Mouse (Mus musculus) MEL (cell line): ENCODE results near the gene Rnase13. TPM values are rescaled to one million over a fixed set of nuclear protein-coding genes. Genes with fewer than 3 reads are reported as not detected.

ENCODE experiments used
- DNase-seq: peaks from one replicate; pipeline ENCODE4 v3.0.0; 2011; ENCODE audit warnings: low read depth, low spot score
- H3K27ac ChIP-seq: 2 replicates; pipeline ENCODE4 v1.5.1; 2012; ENCODE audit warnings: low read depth, mild to moderate bottlenecking, control low read depth, low read length, moderate library complexity; ENCODE audit not compliant: control insufficient read depth
- H3K27me3 ChIP-seq, 2 experiments: fragments of 150-350 bp in 1 of 2; sonication (generic) in 1 of 2; 2 replicates each; pipeline ENCODE4 v1.6.1; 2012; ENCODE audit warnings: low read length in 2 of 2, mild to moderate bottlenecking in 2 of 2, improper control_type of control experiment in 1 of 2, moderate library complexity in 1 of 2; ENCODE audit not compliant: insufficient read depth in 2 of 2, control insufficient read depth in 1 of 2
- H3K36me3 ChIP-seq, 2 experiments: 2 replicates each; pipeline ENCODE4 v1.6.1; 2012 to 2014; ENCODE audit warnings: low read length in 2 of 2, improper control_type of control experiment in 1 of 2, inconsistent platforms in 1 of 2, mild to moderate bottlenecking in 1 of 2; ENCODE audit not compliant: insufficient read depth in 2 of 2, control insufficient read depth in 1 of 2
- H3K4me1 ChIP-seq, 2 experiments: fragments of 150-350 bp in 1 of 2; sonication (generic) in 1 of 2; 2 replicates each; pipeline ENCODE4 v1.6.1; 2012; ENCODE audit warnings: low read length in 2 of 2, improper control_type of control experiment in 1 of 2, mild to moderate bottlenecking in 1 of 2; ENCODE audit not compliant: insufficient read depth in 2 of 2, control insufficient read depth in 1 of 2
- H3K4me3 ChIP-seq, 2 experiments: fragments of 150-350 bp in 1 of 2; sonication (generic) in 1 of 2; 2 replicates each; pipeline ENCODE4 v1.5.1; 2012; ENCODE audit warnings: low read depth in 2 of 2, low read length in 2 of 2, mild to moderate bottlenecking in 2 of 2, moderate library complexity in 2 of 2, control low read depth in 1 of 2, improper control_type of control experiment in 1 of 2; ENCODE audit not compliant: control insufficient read depth in 1 of 2, insufficient read depth in 1 of 2
- H3K79me2 ChIP-seq: 2 replicates; pipeline ENCODE4 v1.6.1; 2012; ENCODE audit warnings: mild to moderate bottlenecking, low read length, moderate library complexity; ENCODE audit not compliant: control insufficient read depth, poor library complexity, insufficient read depth
- H3K9ac ChIP-seq: 2 replicates; pipeline ENCODE4 v1.6.1; 2012; ENCODE audit warnings: low read depth, mild to moderate bottlenecking, control low read depth, low read length, moderate library complexity; ENCODE audit not compliant: control insufficient read depth, poor library complexity, severe bottlenecking
- H3K9me3 ChIP-seq: fragments of 150-350 bp; sonication (generic); replicated peaks from 2 replicates; pipeline ENCODE4 v1.6.1; 2012; ENCODE audit warnings: mild to moderate bottlenecking, low read length, improper control_type of control experiment, moderate library complexity; ENCODE audit not compliant: insufficient read depth
- CHD1 ChIP-seq: IDR thresholded peaks from 2 replicates; pipeline ENCODE4 v1.6.1; 2012; ENCODE audit warnings: low read depth, mild to moderate bottlenecking, inconsistent platforms, low read length, improper control_type of control experiment
- CHD2 ChIP-seq: IDR thresholded peaks from 2 replicates; pipeline ENCODE4 v1.6.1; 2011; ENCODE audit warnings: low read length, improper control_type of control experiment
- CTCF ChIP-seq, 3 experiments: IDR thresholded peaks in 2 of 3; conservative IDR thresholded peaks in 1 of 3; 2 replicates each; pipeline ENCODE4 v1.5.1; 2011 to 2012; ENCODE audit warnings: low read length in 3 of 3, low read depth in 2 of 3, mild to moderate bottlenecking in 2 of 3, improper control_type of control experiment in 1 of 3, inconsistent platforms in 1 of 3, mixed read lengths in 1 of 3, moderate library complexity in 1 of 3; ENCODE audit not compliant: control insufficient read depth in 1 of 3, insufficient read depth in 1 of 3, poor library complexity in 1 of 3, severe bottlenecking in 1 of 3
- E2F4 ChIP-seq: IDR thresholded peaks from 2 replicates; pipeline ENCODE4 v1.6.1; 2011; ENCODE audit warnings: low read depth, low read length, improper control_type of control experiment, borderline replicate concordance
- ELF1 ChIP-seq: IDR thresholded peaks from 2 replicates; pipeline ENCODE4 v1.6.1; 2014; ENCODE audit warnings: low read depth, mild to moderate bottlenecking, inconsistent platforms, low read length, improper control_type of control experiment, moderate library complexity
- EP300 ChIP-seq, 2 experiments: IDR thresholded peaks; 2 replicates each; pipeline ENCODE4 v1.6.1; 2011; ENCODE audit warnings: improper control_type of control experiment in 2 of 2, low read length in 2 of 2, low read depth in 1 of 2, mild to moderate bottlenecking in 1 of 2
- GABPA ChIP-seq: IDR thresholded peaks from 2 replicates; pipeline ENCODE4 v1.6.1; 2012; ENCODE audit warnings: low read depth, mild to moderate bottlenecking, inconsistent platforms, low read length, improper control_type of control experiment, moderate library complexity
- GATA1 ChIP-seq: IDR thresholded peaks from 2 replicates; pipeline ENCODE4 v1.6.1; 2011; ENCODE audit warnings: low read depth, low read length, improper control_type of control experiment
- JUND ChIP-seq: IDR thresholded peaks from 2 replicates; pipeline ENCODE4 v1.6.1; 2011; ENCODE audit warnings: low read depth, mild to moderate bottlenecking, improper control_type of control experiment, low read length
- KAT2A ChIP-seq: conservative IDR thresholded peaks from 2 replicates; pipeline ENCODE4 v1.6.1; 2012; ENCODE audit warnings: low read depth, low read length, improper control_type of control experiment, inconsistent platforms
- MAFK ChIP-seq: IDR thresholded peaks from 2 replicates; pipeline ENCODE4 v1.6.1; 2011; ENCODE audit warnings: low read depth, mild to moderate bottlenecking, low read length, improper control_type of control experiment, borderline replicate concordance
- MAX ChIP-seq: IDR thresholded peaks from 2 replicates; pipeline ENCODE4 v1.6.1; 2011; ENCODE audit warnings: low read length, improper control_type of control experiment
- MAZ ChIP-seq: IDR thresholded peaks from 2 replicates; pipeline ENCODE4 v1.6.1; 2012; ENCODE audit warnings: low read depth, mild to moderate bottlenecking, inconsistent platforms, low read length, improper control_type of control experiment
- MEF2A ChIP-seq: IDR thresholded peaks from 2 replicates; pipeline ENCODE4 v1.6.1; 2014; ENCODE audit warnings: low read depth, mild to moderate bottlenecking, inconsistent platforms, low read length, improper control_type of control experiment; ENCODE audit not compliant: poor library complexity, insufficient replicate concordance, severe bottlenecking; ENCODE audit errors: extremely low read depth
- MYB ChIP-seq: IDR thresholded peaks from 2 replicates; pipeline ENCODE4 v1.6.1; 2011; ENCODE audit warnings: mild to moderate bottlenecking, low read depth, low read length, improper control_type of control experiment
- POLR2AphosphoS2 ChIP-seq: IDR thresholded peaks from 2 replicates; pipeline ENCODE4 v1.6.1; 2011; ENCODE audit warnings: low read length, improper control_type of control experiment
- RAD21 ChIP-seq: IDR thresholded peaks from 2 replicates; pipeline ENCODE4 v1.6.1; 2011; ENCODE audit warnings: mild to moderate bottlenecking, low read depth, low read length, improper control_type of control experiment
- RCOR1 ChIP-seq: IDR thresholded peaks from 2 replicates; pipeline ENCODE4 v1.6.1; 2012; ENCODE audit warnings: low read depth, mild to moderate bottlenecking, inconsistent platforms, low read length, improper control_type of control experiment
- SMC3 ChIP-seq: IDR thresholded peaks from 2 replicates; pipeline ENCODE4 v1.6.1; 2011; ENCODE audit warnings: low read depth, low read length, improper control_type of control experiment
- TAL1 ChIP-seq: IDR thresholded peaks from 2 replicates; pipeline ENCODE4 v1.6.1; 2012; ENCODE audit warnings: mild to moderate bottlenecking, inconsistent platforms, low read length, moderate library complexity, mixed read lengths
- TBP ChIP-seq: IDR thresholded peaks from 2 replicates; pipeline ENCODE4 v1.8.0; 2011; ENCODE audit warnings: low read depth, low read length, improper control_type of control experiment
- TCF12 ChIP-seq: IDR thresholded peaks from 2 replicates; pipeline ENCODE4 v1.6.1; 2014; ENCODE audit warnings: low read depth, mild to moderate bottlenecking, inconsistent platforms, low read length, improper control_type of control experiment, moderate library complexity
- UBTF ChIP-seq: IDR thresholded peaks from 2 replicates; pipeline ENCODE4 v1.6.1; 2012; ENCODE audit warnings: low read depth, mild to moderate bottlenecking, inconsistent platforms, low read length, improper control_type of control experiment, moderate library complexity, borderline replicate concordance; ENCODE audit not compliant: insufficient read depth
- USF1 ChIP-seq: IDR thresholded peaks from 2 replicates; pipeline ENCODE4 v1.6.1; 2014; ENCODE audit warnings: low read depth, mild to moderate bottlenecking, inconsistent platforms, low read length, improper control_type of control experiment, moderate library complexity
- USF2 ChIP-seq, 2 experiments: IDR thresholded peaks; 2 replicates each; pipeline ENCODE4 v1.6.1; 2011 to 2012; ENCODE audit warnings: improper control_type of control experiment in 2 of 2, low read length in 2 of 2, borderline replicate concordance in 1 of 2, inconsistent platforms in 1 of 2, low read depth in 1 of 2, mild to moderate bottlenecking in 1 of 2; ENCODE audit not compliant: insufficient read depth in 1 of 2
- ZC3H11A ChIP-seq: IDR thresholded peaks from 2 replicates; pipeline ENCODE4 v1.6.1; 2012; ENCODE audit warnings: low read depth, mild to moderate bottlenecking, inconsistent platforms, low read length, improper control_type of control experiment
- ZMIZ1 ChIP-seq: IDR thresholded peaks from 2 replicates; pipeline ENCODE4 v1.6.1; 2012; ENCODE audit warnings: low read depth, mild to moderate bottlenecking, inconsistent platforms, low read length, improper control_type of control experiment, moderate library complexity
- polyA plus RNA-seq, 2 experiments: library from polyadenylated mRNA; stranded (reverse) in 1 of 2; unstranded in 1 of 2; fragments of >175 nt in 1 of 2; fragments of >200 nt in 1 of 2; gene quantifications; 2 replicates each; pipeline versions ENCODE4 v1.2.1 to v1.2.4; 2012; ENCODE audit warnings: low replicate concordance in 2 of 2, low read depth in 1 of 2; ENCODE audit not compliant: insufficient read length in 2 of 2, insufficient read depth in 1 of 2, missing spikeins in 1 of 2
- total RNA-seq: library from RNA; depleted of rRNA; stranded (reverse); fragments of 300-350 nt; gene quantifications from 2 replicates; pipeline ENCODE4 v1.2.3, GENCODE M21; 2012

Rnase13 gene
- total and polyA plus RNA-seq, 3 experiments: not detected

DNA sequence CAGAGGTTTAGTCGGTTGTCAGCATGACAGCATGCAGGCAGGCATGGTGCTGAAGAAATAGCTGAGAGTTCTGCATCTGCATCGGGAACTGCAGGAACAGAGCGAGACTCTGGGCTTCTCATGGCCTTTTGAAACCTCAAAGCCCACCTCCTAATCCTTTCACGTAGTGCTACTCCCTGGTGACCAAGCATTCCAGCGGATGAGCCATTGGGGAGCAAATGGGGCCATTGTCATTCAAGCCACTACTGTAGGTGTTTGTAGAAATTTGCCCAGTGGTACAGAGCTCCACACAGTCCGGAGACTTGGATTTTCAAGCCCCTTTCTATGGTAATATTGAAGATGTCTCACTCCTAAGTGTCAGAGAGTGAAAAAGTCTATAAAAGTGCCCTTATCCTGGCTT lies 36.5 kb downstream of the Rnase13 start:
- H3K27ac ChIP-seq: no peak overlapping the region
- no peaks in the 10 kb centered on the region for H3K9me3 ChIP-seq
- no peak overlapping the region for H3K9ac ChIP-seq
- H3K4me1 ChIP-seq: peaks cover 0 to 4% of the 10 kb centered on the region in 2 experiments; a peak in 2 of 4 replicates
- peaks cover 3% of the 10 kb centered on the region for H3K79me2 ChIP-seq
- peaks cover 0 to 9% of the 10 kb centered on the region in 2 experiments; a peak in 2 of 4 replicates for H3K36me3 ChIP-seq
- H3K4me3 ChIP-seq: no peak overlapping the region
- H3K27me3 ChIP-seq: no peaks in the 10 kb centered on the region
- no peak for DNase-seq
- TF ChIP-seq MAZ (no peak), TAL1 (no peak), MYB (no peak), SMC3 (no peak), RCOR1 (no peak), ZC3H11A (no peak), ELF1 (no peak), GABPA (no peak), KAT2A (no peak), UBTF (no peak), USF1 (no peak)

DNA sequence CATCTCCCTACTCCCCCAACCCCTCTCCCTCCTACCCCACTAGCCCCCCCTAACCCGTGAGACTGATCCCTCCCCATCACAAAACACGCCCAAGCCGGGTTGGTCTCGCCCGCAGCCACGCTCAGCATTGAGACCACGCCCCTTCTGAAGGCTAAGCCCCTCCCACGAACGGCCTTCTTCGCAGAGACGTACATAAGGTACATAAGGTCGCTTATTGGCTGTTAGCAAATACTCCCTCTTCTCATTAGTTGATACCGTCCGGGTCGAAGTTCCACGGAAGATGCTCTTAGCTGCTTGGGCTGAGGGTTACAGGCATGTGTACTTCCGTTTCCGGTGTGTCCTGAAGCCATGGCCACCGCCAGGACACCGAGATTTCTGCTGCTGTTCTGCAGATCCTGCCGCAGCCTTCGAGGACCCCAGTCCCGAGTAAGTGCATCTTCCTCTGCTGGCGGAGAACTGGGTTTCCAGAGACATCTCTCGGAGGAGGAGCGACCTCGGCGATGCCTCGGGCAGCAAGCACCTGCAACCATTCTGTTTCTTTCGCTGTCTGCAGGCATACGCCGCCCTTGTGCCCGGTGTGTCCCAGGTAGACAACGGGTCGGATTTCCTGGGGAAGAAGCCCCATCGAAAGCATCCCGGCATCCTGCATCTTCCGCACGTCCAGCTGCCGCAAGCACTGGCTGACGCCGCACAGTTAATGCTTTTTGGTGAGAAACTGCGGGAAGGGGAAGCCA lies 37.8 kb downstream of the Rnase13 start, which contains the start of gene Mettl17:
Mettl17 (plus strand) TSS at position 245 of the 734 bp plus-strand sequence.
- peaks cover 0 to 9% of the 10 kb centered on the region in 2 experiments; a peak in 2 of 4 replicates for H3K36me3 ChIP-seq
- H3K27me3 ChIP-seq: no peaks in the 10 kb centered on the region
- DNase-seq: peak; percentile 98
- peak within 1 kb of the TSS; percentile 63 to 86 for H3K4me3 ChIP-seq
- H3K9ac ChIP-seq: peak within 1 kb of the TSS; percentile 54
- H3K9me3 ChIP-seq: no peaks in the 10 kb centered on the region
- no peak within 1 kb of the TSS; the same call in 1 of the 2 replicates for H3K27ac ChIP-seq
- peaks cover 0 to 4% of the 10 kb centered on the region in 2 experiments; a peak in 2 of 4 replicates for H3K4me1 ChIP-seq
- H3K79me2 ChIP-seq: peaks cover 3% of the 10 kb centered on the region
- TF ChIP-seq TCF12: no peak; the same call in 1 of the 2 replicates
- TF ChIP-seq ZC3H11A: no peak
- TF ChIP-seq EP300 (IDR thresholded peaks at IDR 0.05; ENCODE audit: low read depth in 1 of 2, low read length in 2 of 2): no peak
- no peak; the same call in 1 of the 2 replicates for TF ChIP-seq POLR2AphosphoS2
- TF ChIP-seq ELF1: peak; percentile 86
- no peak for TF ChIP-seq TAL1
- no peak for TF ChIP-seq MAFK
- no peak for TF ChIP-seq JUND
- TF ChIP-seq E2F4: no peak
- no peak for TF ChIP-seq RAD21
- TF ChIP-seq GATA1: no peak
- no peak for TF ChIP-seq USF2 (IDR thresholded peaks at IDR 0.05; ENCODE audit: borderline replicate concordance in 1 of 2, insufficient read depth in 1 of 2, low read depth in 1 of 2, low read length in 2 of 2)
- peak; percentile 60 for TF ChIP-seq CHD2
- TF ChIP-seq CTCF (IDR thresholded peaks at IDR 0.05 in 2 of 3, conservative IDR thresholded peaks at IDR 0.05 in 1 of 3; ENCODE audit: control insufficient read depth in 1 of 3, insufficient read depth in 1 of 3, low read depth in 2 of 3, low read length in 3 of 3, poor library complexity in 1 of 3, severe bottlenecking in 1 of 3): no peak
- peak; percentile 61; the same call in 1 of the 2 replicates for TF ChIP-seq MAX
- TF ChIP-seq ZMIZ1: no peak
- no peak for TF ChIP-seq GABPA
- peak; percentile 70; the same call in 1 of the 2 replicates for TF ChIP-seq MAZ
- TF ChIP-seq TBP: peak; percentile 60
- peak; percentile 75 for TF ChIP-seq KAT2A
- no peak for TF ChIP-seq MYB
- TF ChIP-seq USF1: peak; percentile 38; the same call in 1 of the 2 replicates
- no peak for TF ChIP-seq MEF2A
- no peak for TF ChIP-seq UBTF
- TF ChIP-seq CHD1: no peak
- TF ChIP-seq SMC3: no peak
